Mouse (Mus musculus) c-Kit-positive CD71-positive TER-119-positive erythroid progenitor cells, embryonic 14.5 days (primary cell): ENCODE results near the gene Trp53i13.

Experiments
- DNase-seq: peaks from one replicate; pipeline ENCODE4 v3.0.0-alpha.2; 2013; ENCODE audit warnings: low spot score

Gene Trp53i13

GRCm38 (mm10) chr11:77492311-77492871, 23.4 kb downstream of the Trp53i13 start:
- DNase-seq, result peak; percentile 42

- peak; percentile 59 for DNase-seq
These were observed 24.1 kb downstream of the Trp53i13 start for GRCm38 (mm10) chr11:77491502-77492291.

- peak; percentile 76 for DNase-seq
These were observed 24.7 kb downstream of the Trp53i13 start for GRCm38 (mm10) chr11:77491123-77491501.

GRCm38 (mm10) chr11:77490451-77490850, 25.3 kb downstream of the Trp53i13 start:
- no peak for DNase-seq

- no peak for DNase-seq
These were observed 26.1 kb downstream of the Trp53i13 start, which contains the start of gene Ankrd13b for GRCm38 (mm10) chr11:77489591-77490235. Ankrd13b (minus strand) TSS chr11:77489678.

- DNase-seq, result no peak
These were observed 26.8 kb downstream of the Trp53i13 start for GRCm38 (mm10) chr11:77488771-77489581.

- DNase-seq, result no peak
These were observed 29.0 kb downstream of the Trp53i13 start for GRCm38 (mm10) chr11:77486798-77487197.

GRCm38 (mm10) chr11:77485229-77485628, 30.6 kb downstream of the Trp53i13 start:
- DNase-seq, result no peak

- DNase-seq, result no peak
These were observed 32.1 kb downstream of the Trp53i13 start for GRCm38 (mm10) chr11:77483510-77484255.

- no peak for DNase-seq
These were observed 32.7 kb downstream of the Trp53i13 start for GRCm38 (mm10) chr11:77483043-77483442.

- DNase-seq, result no peak
These were observed 38.9 kb downstream of the Trp53i13 start for GRCm38 (mm10) chr11:77476895-77477294.

GRCm38 (mm10) chr11:77476216-77476615, 39.6 kb downstream of the Trp53i13 start:
- no peak for DNase-seq

- DNase-seq, result no peak
These were observed 43.0 kb downstream of the Trp53i13 start for GRCm38 (mm10) chr11:77472775-77473174.

- no peak for DNase-seq
These were observed 44.4 kb downstream of the Trp53i13 start for GRCm38 (mm10) chr11:77471407-77471806.

- no peak for DNase-seq
These were observed 47.4 kb downstream of the Trp53i13 start for GRCm38 (mm10) chr11:77468397-77468796.

GRCm38 (mm10) chr11:77467784-77468183, 48.0 kb downstream of the Trp53i13 start:
- DNase-seq, result peak; percentile 67

GRCm38 (mm10) chr11:77467157-77467556, 48.6 kb downstream of the Trp53i13 start:
- peak; percentile 40 for DNase-seq

- DNase-seq, result no peak
These were observed 49.2 kb downstream of the Trp53i13 start for GRCm38 (mm10) chr11:77466544-77466943.

GRCm38 (mm10) chr11:77465111-77465510, 50.7 kb downstream of the Trp53i13 start:
- no peak for DNase-seq

- no peak for DNase-seq
These were observed 51.1 kb downstream of the Trp53i13 start for GRCm38 (mm10) chr11:77464684-77465083.

- no peak for DNase-seq
These were observed 52.0 kb downstream of the Trp53i13 start for GRCm38 (mm10) chr11:77463786-77464185.

- no peak for DNase-seq
These were observed 52.7 kb downstream of the Trp53i13 start for GRCm38 (mm10) chr11:77463101-77463445.
